Mouse (Mus musculus): ENCODE data around the gene Cdkn1a. TPM values are rescaled to one million over a fixed set of nuclear protein-coding genes. Genes with fewer than 3 reads are reported as not detected.

Gene Cdkn1a
- polyA plus RNA-seq, 1 experiment = 171 TPM

DNA sequence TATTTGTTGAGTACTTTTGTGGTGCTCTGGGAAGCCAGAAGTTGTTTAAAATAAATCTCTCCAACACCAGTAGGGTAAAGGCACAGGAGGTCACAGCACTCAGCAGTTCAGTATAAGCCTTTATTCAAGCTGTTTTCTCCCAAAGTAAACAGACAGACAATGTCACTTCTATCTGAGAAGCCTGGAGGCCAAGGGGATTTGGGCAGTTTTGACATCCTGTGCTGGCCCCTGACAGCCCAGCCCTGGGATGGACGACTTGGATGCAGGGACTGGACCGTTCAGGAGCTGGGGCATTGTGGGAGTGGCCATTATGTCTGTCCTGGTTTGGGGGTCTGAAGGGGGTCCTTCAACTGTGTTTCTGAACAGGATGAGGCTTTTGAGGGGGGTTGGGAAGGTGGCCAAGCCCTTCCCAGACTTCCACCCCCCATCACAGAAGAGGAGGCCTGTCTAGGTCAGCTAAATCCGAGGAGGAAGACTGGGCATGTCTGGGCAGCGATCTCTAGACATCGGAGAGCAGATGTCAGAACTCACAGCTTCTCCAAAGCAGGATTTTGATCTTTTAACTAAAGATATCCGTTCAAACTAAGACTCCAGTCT is 670 bp downstream of the Cdkn1a start:
- peaks cover 5% of the 10 kb centered on the region; the same call in 1 of the 2 replicates for H3K27me3 ChIP-seq (ENCODE audit: control insufficient read depth, insufficient read depth, low read length, poor library complexity, severe bottlenecking)
- no peaks in the 10 kb centered on the region for H3K9me3 ChIP-seq (replicated peaks; ENCODE audit: control insufficient read depth, insufficient read depth, low read length, poor library complexity, severe bottlenecking)
- H3K9ac ChIP-seq (ENCODE audit: low read depth, poor library complexity, severe bottlenecking) = peak overlapping the region; percentile 66
- TF ChIP-seq EP300 (IDR thresholded peaks at IDR 0.05; ENCODE audit: insufficient read depth, low read depth, low read length) (peak; percentile 61; the same call in 1 of the 2 replicates), CTCF (IDR thresholded peaks at IDR 0.05; ENCODE audit: low read depth, low read length) (no peak), POLR2A (IDR thresholded peaks at IDR 0.05; ENCODE audit: insufficient read depth, low read length) (no peak)
- H3K4me1 ChIP-seq (ENCODE audit: control insufficient read depth, insufficient read depth, low read length) = peaks cover 3% of the 10 kb centered on the region
- H3K36me3 ChIP-seq (ENCODE audit: control insufficient read depth, insufficient read depth, low read length, poor library complexity, severe bottlenecking) = peaks cover 3% of the 10 kb centered on the region; the same call in 1 of the 2 replicates
- H3K27ac ChIP-seq (ENCODE audit: insufficient read depth, low read length) = peak overlapping the region; percentile 94
- H3K4me3 ChIP-seq (ENCODE audit: low read depth, low read length) = peak overlapping the region; percentile 46

DNA sequence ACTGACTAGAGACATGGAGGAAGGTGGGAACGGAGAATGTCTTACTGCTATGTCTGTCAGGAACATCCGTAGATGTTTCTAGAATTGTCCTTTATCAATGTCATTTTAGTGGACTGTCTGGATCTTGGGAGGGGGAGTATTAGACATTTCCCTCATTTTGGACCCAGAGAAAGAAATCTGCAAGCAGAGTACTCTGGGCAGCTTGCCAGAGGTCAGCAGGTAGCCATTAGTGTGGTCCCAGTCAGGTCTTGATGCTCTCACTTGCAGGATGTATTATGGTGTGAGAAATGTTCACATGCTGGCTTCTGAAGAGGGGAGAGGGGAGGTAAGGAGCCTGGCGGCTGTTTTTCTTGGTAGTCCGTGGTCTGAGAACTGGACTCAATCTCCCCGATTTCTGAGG is 1.7 kb downstream of the Cdkn1a start:
- peaks cover 4% of the 10 kb centered on the region for H3K36me3 ChIP-seq (ENCODE audit: control insufficient read depth, insufficient read depth, low read length, poor library complexity, severe bottlenecking)
- H3K4me3 ChIP-seq (ENCODE audit: low read depth, low read length) = peak overlapping the region; percentile 36
- peak overlapping the region; percentile 66 for H3K9ac ChIP-seq (ENCODE audit: low read depth, poor library complexity, severe bottlenecking)
- H3K27ac ChIP-seq (ENCODE audit: insufficient read depth, low read length) = 0 out of 2 replicates have a peak overlapping the region, but pooled peaks have one; percentile 3
- no peaks in the 10 kb centered on the region for H3K9me3 ChIP-seq (replicated peaks; ENCODE audit: control insufficient read depth, insufficient read depth, low read length, poor library complexity, severe bottlenecking)
- H3K27me3 ChIP-seq (ENCODE audit: control insufficient read depth, insufficient read depth, low read length, poor library complexity, severe bottlenecking) = peaks cover 5% of the 10 kb centered on the region; the same call in 1 of the 2 replicates
- H3K4me1 ChIP-seq (ENCODE audit: control insufficient read depth, insufficient read depth, low read length) = peaks cover 3% of the 10 kb centered on the region
- TF ChIP-seq POLR2A (IDR thresholded peaks at IDR 0.05; ENCODE audit: insufficient read depth, low read length) (no peak), EP300 (IDR thresholded peaks at IDR 0.05; ENCODE audit: insufficient read depth, low read depth, low read length) (no peak), CTCF (IDR thresholded peaks at IDR 0.05; ENCODE audit: low read depth, low read length) (no peak)

GRCm38 (mm10) chr17:29093110-29093952 is 2.6 kb downstream of the Cdkn1a start:
- TF ChIP-seq POLR2A (IDR thresholded peaks at IDR 0.05; ENCODE audit: insufficient read depth, low read length) (peak; percentile 99), EP300 (IDR thresholded peaks at IDR 0.05; ENCODE audit: insufficient read depth, low read depth, low read length) (peak; percentile 75), CTCF (IDR thresholded peaks at IDR 0.05; ENCODE audit: low read depth, low read length) (no peak)
- peak overlapping the region; percentile 76 for H3K9ac ChIP-seq (ENCODE audit: low read depth, poor library complexity, severe bottlenecking)
- H3K27ac ChIP-seq (ENCODE audit: insufficient read depth, low read length) = no peak overlapping the region
- peaks cover 3% of the 10 kb centered on the region for H3K4me1 ChIP-seq (ENCODE audit: control insufficient read depth, insufficient read depth, low read length)
- no peaks in the 10 kb centered on the region for H3K9me3 ChIP-seq (replicated peaks; ENCODE audit: control insufficient read depth, insufficient read depth, low read length, poor library complexity, severe bottlenecking)
- H3K4me3 ChIP-seq (ENCODE audit: low read depth, low read length) = peak overlapping the region; percentile 93
- H3K27me3 ChIP-seq (ENCODE audit: control insufficient read depth, insufficient read depth, low read length, poor library complexity, severe bottlenecking) = peaks cover 5% of the 10 kb centered on the region; the same call in 1 of the 2 replicates
- H3K36me3 ChIP-seq (ENCODE audit: control insufficient read depth, insufficient read depth, low read length, poor library complexity, severe bottlenecking) = peaks cover 10% of the 10 kb centered on the region

- Histone ChIP-seq H3K9ac (ENCODE audit: low read depth, poor library complexity, severe bottlenecking) (peak overlapping the region; percentile 76), H3K36me3 (ENCODE audit: control insufficient read depth, insufficient read depth, low read length, poor library complexity, severe bottlenecking) (peaks cover 16% of the 10 kb centered on the region), H3K4me3 (ENCODE audit: low read depth, low read length) (peak overlapping the region; percentile 93), H3K27me3 (ENCODE audit: control insufficient read depth, insufficient read depth, low read length, poor library complexity, severe bottlenecking) (peaks cover 5% of the 10 kb centered on the region; the same call in 1 of the 2 replicates), H3K9me3 (replicated peaks; ENCODE audit: control insufficient read depth, insufficient read depth, low read length, poor library complexity, severe bottlenecking) (no peaks in the 10 kb centered on the region), H3K4me1 (ENCODE audit: control insufficient read depth, insufficient read depth, low read length) (peaks cover 3% of the 10 kb centered on the region), H3K27ac (ENCODE audit: insufficient read depth, low read length) (no peak overlapping the region)
- TF ChIP-seq POLR2A (IDR thresholded peaks at IDR 0.05; ENCODE audit: insufficient read depth, low read length) = no peak
- TF ChIP-seq CTCF (IDR thresholded peaks at IDR 0.05; ENCODE audit: low read depth, low read length) = no peak
- no peak for TF ChIP-seq EP300 (IDR thresholded peaks at IDR 0.05; ENCODE audit: insufficient read depth, low read depth, low read length)
Measured at GRCm38 (mm10) chr17:29093961-29094309, 3.2 kb downstream of the Cdkn1a start.

DNA sequence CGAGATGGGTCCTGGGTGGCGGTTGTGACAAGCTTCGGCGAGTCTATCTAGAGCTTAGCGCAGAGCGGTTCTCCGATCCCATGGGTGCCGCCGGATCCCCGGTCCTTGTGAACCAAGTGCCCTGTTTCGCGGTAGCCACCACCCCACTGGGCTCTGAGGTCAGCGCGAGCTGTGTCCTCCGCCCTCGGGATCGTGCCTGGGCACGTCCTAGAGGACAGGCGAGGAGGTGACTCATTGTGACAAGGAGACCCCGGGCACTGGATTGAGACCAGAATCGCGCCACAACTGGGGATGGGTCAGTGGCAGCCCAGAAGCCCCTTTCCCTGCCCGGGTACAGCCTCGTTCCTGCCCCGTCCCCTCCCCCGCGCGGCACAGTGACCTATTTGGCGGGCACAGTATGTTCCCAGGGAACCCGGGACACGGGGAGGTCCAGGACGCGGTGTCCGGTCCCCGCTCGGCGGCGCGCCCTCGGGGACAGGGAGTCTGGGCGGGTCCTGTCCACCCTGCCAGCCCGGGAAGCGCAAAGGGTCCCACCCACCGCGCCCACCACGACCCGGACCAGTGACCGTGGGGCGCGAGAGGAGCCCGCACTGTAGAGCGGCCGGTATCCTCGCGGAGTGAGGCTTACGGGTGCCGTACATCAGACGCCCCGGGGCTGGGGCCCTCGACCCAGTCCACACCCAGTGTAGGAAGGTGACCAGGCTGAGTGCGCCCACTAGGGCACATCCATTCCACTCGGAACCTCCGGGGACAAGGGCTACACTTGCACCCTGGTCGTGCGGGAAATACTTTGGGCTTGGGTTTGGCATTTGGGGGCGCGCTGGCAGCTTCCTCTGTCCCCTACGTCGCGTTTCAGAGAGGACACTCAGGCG is 3.8 kb downstream of the Cdkn1a start:
- H3K4me3 ChIP-seq (ENCODE audit: low read depth, low read length) = peak overlapping the region; percentile 93
- peaks cover 2% of the 10 kb centered on the region for H3K4me1 ChIP-seq (ENCODE audit: control insufficient read depth, insufficient read depth, low read length)
- TF ChIP-seq CTCF (IDR thresholded peaks at IDR 0.05; ENCODE audit: low read depth, low read length) (no peak), POLR2A (IDR thresholded peaks at IDR 0.05; ENCODE audit: insufficient read depth, low read length) (no peak), EP300 (IDR thresholded peaks at IDR 0.05; ENCODE audit: insufficient read depth, low read depth, low read length) (no peak)
- H3K36me3 ChIP-seq (ENCODE audit: control insufficient read depth, insufficient read depth, low read length, poor library complexity, severe bottlenecking) = peaks cover 22% of the 10 kb centered on the region
- H3K9ac ChIP-seq (ENCODE audit: low read depth, poor library complexity, severe bottlenecking) = peak overlapping the region; percentile 76
- no peaks in the 10 kb centered on the region for H3K9me3 ChIP-seq (replicated peaks; ENCODE audit: control insufficient read depth, insufficient read depth, low read length, poor library complexity, severe bottlenecking)
- peaks cover 5% of the 10 kb centered on the region; the same call in 1 of the 2 replicates for H3K27me3 ChIP-seq (ENCODE audit: control insufficient read depth, insufficient read depth, low read length, poor library complexity, severe bottlenecking)
- H3K27ac ChIP-seq (ENCODE audit: insufficient read depth, low read length) = no peak overlapping the region
